11 mouse cellular contexts compared by ENCODE assay signal in genomic region chr11:57176552-57176951, GRCm38 (mm10).
DNase-seq lines count a peak whose midpoint lies in the region; ATAC-seq and TF ChIP-seq lines count a peak whose summit lies in the region.
"Had no signal": no experiment of that assay in that cellular context is flagged by ENCODE, and none has a peak within 500 bp of the region (broad histone marks: within the 10 kb centered on the region; RNA-seq: fewer than 3 reads in every experiment).

No protein-coding gene starts in this region.

- H3K9me3 ChIP-seq in hindbrain, embryonic 10.5 days, result no peaks in the 10 kb centered on the region
- no peaks in the 10 kb centered on the region for H3K9me3 ChIP-seq in hindbrain, embryonic 16.5 days (ENCODE audit: control insufficient read depth, low read length)
- H3K9me3 ChIP-seq: hindbrain, embryonic 15.5 days; lung, embryonic 15.5 days had no signal

- no peak for TF ChIP-seq POLR2A in brain, embryonic 14.5 days (IDR thresholded peaks at IDR 0.05; ENCODE audit: borderline replicate concordance, extremely low read depth, insufficient read depth, insufficient read length, poor library complexity, severe bottlenecking)

- no peaks in the 10 kb centered on the region for H3K36me3 ChIP-seq in hindbrain, embryonic 10.5 days
- H3K36me3 ChIP-seq in hindbrain, embryonic 16.5 days (ENCODE audit: control insufficient read depth, insufficient read depth, low read length), result no peaks in the 10 kb centered on the region
- H3K36me3 ChIP-seq: hindbrain, embryonic 15.5 days; lung, embryonic 15.5 days had no signal

- H3K27me3 ChIP-seq in hindbrain, embryonic 10.5 days (ENCODE audit: insufficient read depth, poor library complexity, severe bottlenecking), result no peaks in the 10 kb centered on the region
- no peaks in the 10 kb centered on the region for H3K27me3 ChIP-seq in hindbrain, embryonic 16.5 days (replicated peaks; ENCODE audit: control insufficient read depth, insufficient read depth, low read length)
- H3K27me3 ChIP-seq: hindbrain, embryonic 15.5 days; lung, embryonic 15.5 days had no signal

- no peak overlapping the region for H3K27ac ChIP-seq in hindbrain, embryonic 10.5 days
- H3K27ac ChIP-seq in hindbrain, embryonic 16.5 days (ENCODE audit: low read depth, low read length), result no peak overlapping the region
- H3K27ac ChIP-seq: hindbrain, embryonic 15.5 days; lung, embryonic 15.5 days had no signal

- peak; percentile 52; the same call in 1 of the 2 replicates for TF ChIP-seq CTCF in brain, embryonic 14.5 days (IDR thresholded peaks at IDR 0.05; ENCODE audit: borderline replicate concordance, extremely low read depth, insufficient read depth, insufficient read length)

- no peak overlapping the region for H3K9ac ChIP-seq in hindbrain, embryonic 16.5 days (ENCODE audit: low read depth, low read length)
- H3K9ac ChIP-seq: hindbrain, embryonic 15.5 days; lung, embryonic 15.5 days had no signal

- DNase-seq in hindbrain, embryonic 10.5 days (ENCODE audit: low spot score), result peak; percentile 35
- DNase-seq in lung, postnatal 10 days, result peak; percentile 9
- no peak for DNase-seq in lung, postnatal 14 days
- no peak for DNase-seq in brain, embryonic 14.5 days (ENCODE audit: low read depth)
- peak; percentile 57 for DNase-seq in retina, embryonic 14.5 days (ENCODE audit: low spot score)
- DNase-seq in urinary bladder, adult 2 months (ENCODE audit: low spot score), result no peak
- DNase-seq: cerebellum, adult 2 months had no signal

- H3K4me3 ChIP-seq in hindbrain, embryonic 10.5 days, result no peak overlapping the region
- H3K4me3 ChIP-seq in hindbrain, embryonic 16.5 days (ENCODE audit: low read length), result no peak overlapping the region
- H3K4me3 ChIP-seq: hindbrain, embryonic 15.5 days; lung, embryonic 15.5 days had no signal

- no peak overlapping the region for H3K4me2 ChIP-seq in hindbrain, embryonic 16.5 days (ENCODE audit: low read length)
- H3K4me2 ChIP-seq: hindbrain, embryonic 15.5 days; lung, embryonic 15.5 days had no signal

- 32% methylated on average over 3 of the region's 3 CpGs for WGBS in hindbrain, embryonic 10.5 days
- 43% methylated on average over 3 of the region's 3 CpGs for WGBS in hindbrain, embryonic 16.5 days

- no peak for ATAC-seq in hindbrain, embryonic 16.5 days
- ATAC-seq in inflammation-experienced regulatory T-cells, adult 6 months, result no peak

- no peaks in the 10 kb centered on the region; the same call in 1 of the 2 replicates for H3K4me1 ChIP-seq in hindbrain, embryonic 10.5 days (replicated peaks)
- H3K4me1 ChIP-seq in hindbrain, embryonic 16.5 days (ENCODE audit: control insufficient read depth, insufficient read depth, low read depth, low read length), result no peaks in the 10 kb centered on the region; the same call in 1 of the 2 replicates
- H3K4me1 ChIP-seq: lung, embryonic 15.5 days had no signal

Comparison
In these comparisons a context has a peak if more than half of its experiments do, and no peak if none do; other contexts are left out.
1. DNase-seq: peak in hindbrain, embryonic 10.5 days (single experiment), lung, postnatal 10 days (single experiment) and retina, embryonic 14.5 days (single experiment); none in lung, postnatal 14 days (single experiment), brain, embryonic 14.5 days (single experiment) and urinary bladder, adult 2 months (single experiment).